Mouse (Mus musculus) urinary bladder, postnatal 36 days (tissue): ENCODE measurements around the gene Rap1gap.

Experiments used
- DNase-seq, 2 experiments: peaks; one replicate each; pipeline ENCODE4 v3.0.0; 2022; ENCODE audit warnings: low spot score in 2 of 2, mixed read lengths in 1 of 2

The Rap1gap gene

GRCm38 (mm10) chr4:137744433-137744918 lies 80.0 kb downstream of the Rap1gap start:
- DNase-seq: peak in 1 of 2 experiments; percentile 51

GRCm38 (mm10) chr4:137747091-137747490 lies 82.6 kb downstream of the Rap1gap start:
- DNase-seq: no peak

GRCm38 (mm10) chr4:137747590-137747989 lies 83.1 kb downstream of the Rap1gap start:
- no peak for DNase-seq

GRCm38 (mm10) chr4:137748726-137749125 lies 84.2 kb downstream of the Rap1gap start:
- DNase-seq: no peak

DNA sequence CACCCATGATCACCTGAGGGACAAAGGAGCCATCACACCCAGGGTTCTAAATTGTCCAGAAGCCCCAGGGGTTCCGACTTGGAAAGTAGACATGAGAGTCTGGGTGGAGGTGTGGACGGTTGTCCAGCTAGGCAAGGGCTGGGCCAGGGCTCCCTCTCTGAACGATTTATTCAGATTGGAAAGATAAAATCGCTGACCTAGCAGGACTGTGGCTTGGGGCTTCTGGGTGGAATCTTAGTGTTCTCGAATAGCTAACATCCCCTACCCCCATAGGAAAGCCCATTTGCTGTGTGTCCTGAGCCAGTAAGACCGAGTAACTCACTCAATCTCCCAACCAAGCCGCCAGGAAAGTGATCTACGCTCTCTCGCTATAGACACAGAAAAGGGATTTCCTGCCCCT lies 85.2 kb downstream of the Rap1gap start:
- DNase-seq: no peak

DNA sequence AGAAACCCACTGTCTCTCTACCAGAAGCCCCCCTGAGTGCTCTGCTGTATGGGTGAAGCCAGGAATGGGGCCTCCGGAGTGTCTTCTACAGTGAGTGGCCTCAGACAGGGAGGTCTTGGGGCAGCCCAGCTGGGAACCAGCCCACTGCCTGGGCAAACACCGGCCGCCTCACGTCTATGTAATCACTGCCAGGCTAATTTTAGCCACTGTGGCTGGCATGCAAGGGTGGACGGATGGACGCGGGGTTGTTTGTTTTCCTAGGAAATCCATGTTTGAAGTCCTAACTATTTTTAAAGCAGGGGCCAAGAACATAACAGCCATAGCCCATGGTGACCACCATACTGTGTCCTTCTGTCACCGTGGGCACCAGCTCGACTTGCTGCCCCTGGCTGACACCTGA lies 85.6 kb downstream of the Rap1gap start:
- no peak for DNase-seq

DNA sequence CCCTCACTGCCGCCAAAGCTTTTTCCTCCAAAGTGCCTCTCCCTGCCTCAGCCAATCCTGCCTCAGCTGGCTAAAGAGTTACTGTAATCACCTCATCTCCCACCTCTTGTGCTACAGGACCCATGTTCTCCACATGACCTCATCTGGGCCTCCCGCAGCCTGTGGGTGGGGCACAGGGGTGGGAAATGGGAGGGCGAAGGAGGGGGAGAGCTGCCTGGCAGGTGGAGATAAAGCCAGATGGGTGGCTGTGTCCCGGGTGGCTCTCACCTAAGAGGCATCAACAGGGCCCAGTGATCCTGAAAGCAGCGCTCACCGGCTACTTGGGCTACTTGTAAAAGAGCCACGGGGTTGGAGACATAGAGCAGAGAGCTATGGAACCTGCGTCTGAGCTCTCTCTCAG lies 86.8 kb downstream of the Rap1gap start:
- no peak for DNase-seq

- DNase-seq: peak in 1 of 2 experiments; percentile 67
These were observed 87.2 kb downstream of the Rap1gap start for GRCm38 (mm10) chr4:137751717-137752116.

DNA sequence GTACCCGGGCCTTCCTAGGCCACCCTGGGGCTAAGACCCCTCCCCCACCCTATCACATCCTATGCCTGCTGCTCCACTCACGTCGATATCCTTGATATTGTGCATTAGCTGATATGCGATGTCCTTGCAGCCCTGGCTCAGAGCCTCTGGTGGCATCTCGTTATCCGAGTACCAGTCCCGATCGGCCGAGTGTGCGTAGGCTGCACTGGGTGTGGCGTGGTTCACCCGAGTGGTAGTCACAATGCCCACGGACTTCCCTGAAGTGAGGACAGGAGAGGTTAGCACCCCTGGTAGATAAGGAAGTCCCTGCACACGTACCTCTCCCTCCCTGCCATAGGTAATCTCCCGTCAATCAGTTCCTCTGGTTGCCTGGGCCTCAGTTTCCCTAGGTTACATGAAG lies 87.9 kb downstream of the Rap1gap start:
- no peak for DNase-seq

- no peak for DNase-seq
These were observed 88.7 kb downstream of the Rap1gap start for GRCm38 (mm10) chr4:137753199-137753598.

GRCm38 (mm10) chr4:137754446-137754845 lies 89.9 kb downstream of the Rap1gap start:
- no peak for DNase-seq

DNA sequence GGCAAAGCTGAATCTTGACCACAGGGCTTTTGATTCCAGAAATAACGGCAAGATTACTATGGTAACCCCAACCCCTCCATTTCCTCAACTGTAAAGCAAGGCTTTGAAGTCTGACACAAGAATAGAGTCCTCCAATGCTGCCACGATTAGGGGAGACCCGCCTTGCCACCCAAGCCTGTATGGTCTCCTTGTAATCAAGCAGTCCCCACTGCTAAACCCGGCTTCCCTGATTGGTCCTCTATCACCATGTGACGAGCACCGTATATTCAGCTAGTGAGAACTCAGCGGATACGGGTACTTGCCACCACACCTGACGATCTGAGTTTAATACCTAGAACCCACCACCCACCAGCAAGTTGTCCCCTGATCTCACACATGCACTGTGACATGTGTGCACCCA lies 98.4 kb downstream of the Rap1gap start:
- DNase-seq: no peak

GRCm38 (mm10) chr4:137763920-137764495 lies 99.5 kb downstream of the Rap1gap start:
- DNase-seq: peak in 1 of 2 experiments; percentile 32

GRCm38 (mm10) chr4:137764621-137765020 lies 100.1 kb downstream of the Rap1gap start:
- DNase-seq: no peak

- no peak for DNase-seq
These were observed 101.0 kb downstream of the Rap1gap start for GRCm38 (mm10) chr4:137765554-137765971.

- no peak for DNase-seq
These were observed 101.8 kb downstream of the Rap1gap start for GRCm38 (mm10) chr4:137766365-137766764.

DNA sequence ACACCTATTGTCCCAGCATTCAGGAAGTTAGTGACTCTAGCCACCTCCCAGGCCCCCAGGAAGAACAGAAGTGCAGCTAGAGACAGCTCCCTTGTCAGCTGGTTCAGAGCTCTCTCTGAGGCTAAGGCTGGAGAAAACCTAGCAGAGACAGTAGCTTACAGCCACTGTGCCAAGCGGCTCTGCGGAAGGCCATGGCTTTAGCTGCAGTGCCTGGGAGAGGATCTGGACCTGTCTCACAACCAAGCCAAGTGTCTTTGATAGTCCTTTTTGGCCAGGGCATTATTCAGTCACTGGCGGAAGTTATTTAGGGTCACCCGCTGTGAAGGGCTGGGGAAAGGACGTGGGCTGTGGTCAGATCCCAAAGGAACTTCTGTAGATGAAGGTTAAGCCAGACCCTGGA lies 103.9 kb downstream of the Rap1gap start:
- DNase-seq: no peak

DNA sequence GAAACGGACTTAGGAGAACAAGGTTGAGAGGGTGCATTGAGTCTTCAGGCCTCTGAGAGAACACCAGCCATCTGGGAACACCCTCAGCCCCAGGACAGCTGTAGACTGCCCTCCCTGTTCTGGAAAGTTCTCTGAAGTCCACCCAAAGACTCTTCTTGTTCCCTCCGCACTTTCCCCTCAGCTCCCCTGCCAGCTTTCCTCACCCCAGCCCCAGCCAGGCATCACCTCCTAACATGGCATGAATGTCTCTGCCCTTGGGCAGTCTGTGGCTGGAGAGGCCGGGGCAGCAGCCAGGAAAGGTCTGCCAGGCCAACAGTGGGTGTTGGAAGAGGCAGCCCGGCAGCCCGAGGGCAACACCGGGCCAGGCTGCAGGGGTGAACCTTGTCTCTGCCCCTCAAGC lies 104.3 kb downstream of the Rap1gap start:
- DNase-seq: no peak

GRCm38 (mm10) chr4:137769635-137770034 lies 105.1 kb downstream of the Rap1gap start:
- DNase-seq: peak in 1 of 2 experiments; percentile 48

GRCm38 (mm10) chr4:137770901-137771612 lies 106.5 kb downstream of the Rap1gap start:
- DNase-seq: peak in 1 of 2 experiments; percentile 40

DNA sequence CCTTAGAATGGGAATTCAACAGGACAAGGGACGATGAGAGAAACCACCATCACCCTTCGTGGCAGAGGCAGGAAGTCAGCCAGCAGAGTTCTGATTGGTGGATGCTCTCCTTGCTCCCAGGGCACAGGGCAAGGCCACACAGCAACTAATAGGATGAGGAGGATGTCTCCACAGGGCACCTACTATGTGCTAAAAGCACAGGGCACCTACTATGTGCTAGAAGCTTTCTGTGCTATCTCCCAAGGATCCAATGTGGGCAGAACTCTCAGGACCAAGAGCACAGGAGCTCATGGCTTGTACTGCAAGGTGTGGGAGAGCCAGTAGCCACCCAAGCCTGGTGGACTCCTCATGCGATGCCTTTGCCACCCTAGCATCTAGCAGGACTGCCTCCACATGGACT lies 107.2 kb downstream of the Rap1gap start:
- DNase-seq: no peak

DNA sequence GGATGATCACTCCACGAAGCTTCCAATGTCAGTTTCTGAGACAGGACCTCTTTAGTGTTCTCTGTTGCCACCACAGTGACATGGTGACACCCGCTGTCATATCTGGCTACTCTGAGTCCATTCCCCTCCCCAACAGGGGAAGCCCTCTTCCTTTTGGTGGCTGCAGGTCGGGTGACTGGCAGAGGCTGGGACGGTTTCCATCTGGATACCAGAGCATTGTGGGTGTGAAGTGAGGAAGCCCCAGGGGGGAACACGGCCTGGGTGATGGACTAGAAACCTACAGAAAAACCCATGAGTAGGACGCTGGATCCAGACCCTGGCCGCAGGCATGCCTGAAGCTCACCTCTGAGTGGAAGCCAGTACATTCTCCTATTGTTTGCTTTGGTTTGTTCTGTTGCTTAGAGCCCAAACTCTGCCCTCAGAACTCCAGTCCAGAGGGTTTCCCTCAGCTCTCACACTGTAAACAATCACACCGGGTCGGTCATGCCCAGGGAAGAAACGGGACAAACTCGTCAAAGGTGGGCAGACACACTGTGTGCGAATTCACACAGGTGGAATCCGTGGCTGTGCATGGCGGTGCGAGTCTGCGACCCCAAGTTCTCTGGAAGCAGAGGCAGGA lies 108.0 kb downstream of the Rap1gap start:
- no peak for DNase-seq

DNA sequence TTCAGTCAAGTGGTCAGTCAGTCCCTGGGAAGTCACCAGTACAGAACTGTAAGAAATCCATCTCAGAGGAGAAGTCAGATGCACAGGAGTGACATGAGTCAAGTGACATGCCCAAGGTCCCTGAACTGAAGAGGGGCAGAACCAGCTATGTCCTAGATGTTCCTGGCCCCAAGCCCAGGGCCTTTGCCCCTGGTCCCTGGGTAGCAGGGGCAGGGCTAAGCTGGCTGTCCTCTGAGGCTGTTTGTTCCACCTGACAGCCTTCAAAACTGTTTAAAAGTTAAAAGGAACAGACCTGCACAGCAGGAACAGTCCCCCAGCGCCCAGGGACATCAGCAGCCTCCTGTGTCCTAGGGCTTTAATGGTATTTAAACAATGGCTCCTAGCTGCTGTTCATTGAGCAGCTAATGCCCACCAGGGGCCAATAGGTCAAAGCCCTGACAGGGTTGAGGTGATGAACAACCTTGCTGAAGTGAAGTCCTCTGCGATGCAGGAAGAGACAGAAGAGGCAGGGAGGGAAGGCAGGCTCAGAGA lies 108.9 kb downstream of the Rap1gap start:
- DNase-seq: no peak
